Mouse (Mus musculus) brain, embryonic 14.5 days (tissue): ENCODE data around the gene Khdc4.
A peak's percentile ranks its signal among the peaks of the same experiment; 100 is the strongest.

Source experiments
- CTCF ChIP-seq: fragments of 200-500 bp; IDR thresholded peaks from 2 replicates; pipeline ENCODE4 v1.5.1; 2012; ENCODE audit warnings: inconsistent platforms, mild to moderate bottlenecking, moderate library complexity, borderline replicate concordance; ENCODE audit not compliant: insufficient read depth, insufficient read length; ENCODE audit errors: extremely low read depth
- POLR2A ChIP-seq: fragments of 200-500 bp; IDR thresholded peaks from 2 replicates; pipeline ENCODE4 v1.6.1; 2012; ENCODE audit warnings: mild to moderate bottlenecking, inconsistent platforms, borderline replicate concordance; ENCODE audit not compliant: poor library complexity, insufficient read depth, insufficient read length, severe bottlenecking; ENCODE audit errors: extremely low read depth

DNA sequence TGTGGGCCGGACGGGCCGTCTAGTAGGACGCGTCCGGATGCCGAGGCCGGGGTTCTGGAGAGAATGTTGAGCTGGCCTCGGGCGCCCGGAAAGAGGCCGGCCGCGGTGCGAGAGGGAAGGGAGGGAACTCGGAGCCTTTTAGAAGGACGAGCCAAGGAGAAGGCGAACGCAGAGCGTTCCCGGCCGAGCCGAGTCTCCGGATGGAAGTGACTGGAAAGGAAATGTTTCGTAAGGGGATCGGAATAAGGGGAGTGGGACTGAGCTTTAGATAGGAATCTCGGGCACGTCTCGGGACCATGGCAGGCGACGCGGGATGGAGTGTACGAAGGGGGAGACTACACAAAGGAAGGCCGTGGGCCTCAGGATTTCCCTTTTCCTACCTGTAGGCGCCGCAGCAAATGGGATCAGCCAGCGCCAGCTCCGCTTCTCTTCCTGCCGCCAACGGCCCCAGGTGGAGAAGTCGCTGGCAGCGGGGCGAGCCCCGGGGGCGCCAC, 402 bp downstream of the Khdc4 start:
- TF ChIP-seq CTCF: peak; percentile 32; the same call in 1 of the 2 replicates
- peak; percentile 31; the same call in 1 of the 2 replicates for TF ChIP-seq POLR2A
